Mouse (Mus musculus) c-Kit-negative CD71-positive TER-119-positive erythroid progenitor cells, embryonic 14.5 days (primary cell): ENCODE measurements at regions not wholly inside any gene's neighbourhood (a gene's known extent, or its start where the extent isn't known, plus 50 kb on each side); places are given as distances from the start of the nearest gene placed in this dataset.

Experiments
- DNase-seq: peaks from one replicate; pipeline ENCODE4 v3.0.0-alpha.2; 2013; ENCODE audit warnings: low read depth, low spot score

DNA sequence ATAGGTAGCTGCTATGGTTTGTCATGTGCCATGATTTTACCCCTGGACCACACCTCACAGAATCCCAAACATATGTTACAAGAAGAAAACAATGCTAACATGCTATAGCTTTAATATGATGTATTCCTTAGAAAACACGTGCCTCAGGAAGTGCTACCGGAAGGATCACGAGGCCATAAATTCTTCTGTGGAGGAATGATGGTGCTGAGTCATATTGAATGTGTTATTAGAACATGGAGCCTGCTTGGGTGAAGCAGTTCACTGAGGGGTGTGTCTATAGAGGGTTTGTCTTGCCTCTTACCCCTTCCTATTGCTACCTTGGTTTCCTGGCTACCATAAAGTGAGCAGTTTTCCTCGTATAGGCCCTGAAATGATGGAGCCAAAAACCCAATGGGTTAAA is 104.1 kb upstream of the Tsc22d2 start:
- no peak for DNase-seq

- DNase-seq, result no peak
Observed at GRCm38 (mm10) chr3:58311104-58311685, 103.3 kb upstream of the Tsc22d2 start.

- DNase-seq, result no peak
Observed at GRCm38 (mm10) chr3:58312623-58313022, 101.9 kb upstream of the Tsc22d2 start.

- no peak for DNase-seq
Observed at GRCm38 (mm10) chr3:58315236-58315635, 99.3 kb upstream of the Tsc22d2 start.

GRCm38 (mm10) chr3:58317240-58317639 is 97.3 kb upstream of the Tsc22d2 start:
- DNase-seq, result no peak

GRCm38 (mm10) chr3:58318756-58319155 is 95.8 kb upstream of the Tsc22d2 start:
- no peak for DNase-seq

DNA sequence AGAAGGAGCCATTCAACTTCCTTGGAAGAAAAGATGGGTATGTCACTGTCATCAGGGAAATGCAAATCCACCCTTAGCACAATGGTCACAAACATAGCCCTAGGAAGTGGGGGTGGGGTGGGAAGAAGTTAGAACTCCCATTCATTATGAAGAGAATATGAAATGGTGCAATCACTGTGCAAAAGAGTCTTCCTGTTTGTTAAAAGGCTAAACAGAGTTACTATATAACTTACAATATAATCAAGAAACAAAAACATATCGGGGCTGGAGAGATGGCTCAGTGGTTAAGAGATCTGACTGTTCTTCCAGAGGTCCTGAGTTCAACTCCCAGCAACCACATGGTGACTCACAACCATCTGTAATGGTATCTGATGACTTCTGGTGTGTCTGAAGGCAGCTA is 95.1 kb upstream of the Tsc22d2 start:
- no peak for DNase-seq

DNA sequence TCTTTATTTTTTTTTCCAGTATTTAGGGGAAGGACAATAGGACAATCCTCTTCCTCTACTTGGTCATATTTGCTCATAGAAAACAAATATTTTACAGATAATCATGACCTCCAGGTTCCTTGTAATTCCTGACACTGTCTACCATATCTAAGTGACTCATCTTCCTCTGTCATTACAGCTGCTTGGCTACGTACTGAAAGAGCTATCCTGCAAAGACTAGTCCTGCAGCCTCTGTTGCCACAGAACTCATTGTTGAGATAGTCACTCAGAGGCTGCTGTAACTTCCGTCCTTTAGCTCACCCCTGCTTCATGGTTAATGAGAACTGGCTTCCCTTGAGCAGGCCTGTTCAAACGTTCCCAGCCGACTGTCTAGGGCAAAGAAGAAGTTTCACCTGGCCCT is 93.7 kb upstream of the Tsc22d2 start:
- DNase-seq, result no peak

DNA sequence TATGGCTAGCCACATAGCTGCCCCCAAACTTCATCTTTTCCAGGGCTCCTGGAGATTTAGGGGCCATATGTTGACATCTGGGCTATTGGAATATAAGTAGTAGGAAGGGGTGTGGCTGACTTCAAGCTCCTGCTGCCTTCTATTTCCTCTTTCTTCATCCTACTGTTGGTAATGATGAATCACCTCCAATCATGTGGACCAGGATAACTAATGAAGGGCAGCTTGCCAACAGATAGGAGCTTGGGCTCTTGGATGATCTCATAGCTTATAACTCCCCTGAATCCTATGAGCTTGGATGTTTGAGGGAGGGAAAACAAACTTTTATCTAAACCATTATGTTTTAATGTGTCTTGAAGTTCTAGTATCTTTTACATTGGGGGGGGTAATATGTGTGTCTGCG is 92.2 kb upstream of the Tsc22d2 start:
- DNase-seq, result no peak

GRCm38 (mm10) chr3:58327721-58328120 is 86.8 kb upstream of the Tsc22d2 start:
- no peak for DNase-seq

- DNase-seq, result no peak
Observed at GRCm38 (mm10) chr3:58330186-58330585, 84.3 kb upstream of the Tsc22d2 start.

- DNase-seq, result no peak
Observed at GRCm38 (mm10) chr3:58333997-58334396, 80.5 kb upstream of the Tsc22d2 start.

GRCm38 (mm10) chr3:58335277-58335676 is 79.2 kb upstream of the Tsc22d2 start:
- DNase-seq, result no peak

DNA sequence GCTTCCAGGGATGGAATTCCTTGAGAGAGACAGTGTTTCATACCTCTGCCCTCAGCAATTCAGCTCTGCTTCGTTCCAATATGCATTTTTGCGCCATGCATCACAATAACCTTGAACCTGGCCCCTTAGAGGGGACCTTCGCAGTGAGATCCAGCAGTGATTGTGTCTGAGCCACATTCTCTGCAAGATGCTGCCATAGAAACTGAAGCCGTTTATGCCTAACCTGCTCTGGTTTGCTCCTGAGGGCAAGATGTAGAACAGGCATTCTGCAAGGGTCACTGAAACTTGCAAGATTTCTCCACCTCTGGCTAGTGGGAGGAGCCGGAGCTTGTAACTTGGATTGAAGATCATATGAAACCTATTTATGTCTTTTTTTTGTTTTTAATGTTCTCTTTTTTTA is 78.4 kb upstream of the Tsc22d2 start:
- DNase-seq, result no peak

DNA sequence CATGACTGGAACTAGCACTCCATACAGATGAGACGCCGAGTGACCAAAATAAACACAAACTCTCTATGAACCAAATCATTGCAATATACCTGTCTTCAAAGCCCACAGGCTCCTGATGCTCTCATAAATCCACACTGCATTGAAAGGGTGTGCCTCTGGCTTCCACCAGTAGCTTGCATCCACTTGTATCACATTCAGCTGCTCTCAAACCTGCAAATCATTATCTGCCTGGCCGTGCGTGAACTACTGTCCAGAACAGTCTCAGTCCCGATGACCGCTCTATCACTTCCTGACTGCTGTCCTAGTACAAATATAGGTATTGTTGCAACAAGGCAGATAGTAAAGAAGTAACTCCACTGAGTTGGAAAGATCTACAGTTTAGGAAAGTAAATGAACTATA is 77.9 kb upstream of the Tsc22d2 start:
- no peak for DNase-seq

- no peak for DNase-seq
Observed at GRCm38 (mm10) chr3:58338976-58339375, 75.5 kb upstream of the Tsc22d2 start.

DNA sequence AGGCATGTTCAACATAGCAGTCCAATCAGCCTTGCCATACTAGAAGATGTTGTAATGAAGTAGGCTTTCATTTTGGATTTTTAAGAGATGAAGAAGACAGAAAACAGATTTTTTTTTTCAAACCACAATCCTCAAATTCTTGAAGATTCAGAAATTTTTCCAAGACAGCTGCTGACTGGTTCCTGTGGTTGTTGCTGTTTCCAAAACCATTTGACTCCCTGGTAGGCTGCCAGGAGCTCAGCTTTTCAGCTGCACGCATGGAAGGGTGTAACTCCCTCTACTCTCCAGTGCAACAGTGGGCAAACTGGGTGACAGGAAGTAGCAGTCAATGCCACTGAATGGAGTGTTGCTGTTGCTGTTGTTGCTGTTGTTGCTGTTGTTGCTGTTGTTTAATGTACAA is 72.4 kb upstream of the Tsc22d2 start:
- DNase-seq, result no peak

DNA sequence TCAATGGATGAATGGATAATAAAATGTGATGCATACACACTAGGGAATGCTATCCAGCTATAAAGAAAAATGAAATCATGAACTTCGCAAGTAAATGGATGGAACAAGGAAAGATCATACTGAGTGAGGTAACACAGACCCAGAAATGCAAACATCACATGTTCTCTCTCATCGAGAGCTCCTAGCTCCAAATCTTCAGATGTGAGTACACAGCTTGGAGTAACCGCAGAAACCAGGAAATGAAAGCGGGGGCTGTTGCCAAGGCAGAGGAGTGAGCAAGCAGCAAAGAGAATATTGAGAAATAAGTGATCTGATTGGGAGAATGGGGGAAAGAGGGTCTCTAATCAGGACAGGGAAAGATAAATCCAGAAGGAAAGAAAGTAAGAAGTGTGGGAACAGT is 52.0 kb upstream of the Tsc22d2 start:
- no peak for DNase-seq

- no peak for DNase-seq
Observed at GRCm38 (mm10) chr3:58364526-58364925, 50.0 kb upstream of the Tsc22d2 start.
